Mouse (Mus musculus) kidney, adult 2 months (tissue): ENCODE measurements around the gene Dcbld2.

Experiments
- CTCF ChIP-seq: fragments of 200-500 bp; conservative IDR thresholded peaks from 2 replicates; pipeline ENCODE4 v1.5.1; 2011; ENCODE audit warnings: low read depth, mild to moderate bottlenecking, control low read depth, low read length, moderate library complexity, mixed read lengths; ENCODE audit not compliant: insufficient read depth, insufficient read length
- POLR2A ChIP-seq: fragments of 200-500 bp; IDR thresholded peaks from one replicate; pipeline ENCODE4 v1.6.1; 2011; ENCODE audit warnings: low read depth, low read length, control low read depth

DNA sequence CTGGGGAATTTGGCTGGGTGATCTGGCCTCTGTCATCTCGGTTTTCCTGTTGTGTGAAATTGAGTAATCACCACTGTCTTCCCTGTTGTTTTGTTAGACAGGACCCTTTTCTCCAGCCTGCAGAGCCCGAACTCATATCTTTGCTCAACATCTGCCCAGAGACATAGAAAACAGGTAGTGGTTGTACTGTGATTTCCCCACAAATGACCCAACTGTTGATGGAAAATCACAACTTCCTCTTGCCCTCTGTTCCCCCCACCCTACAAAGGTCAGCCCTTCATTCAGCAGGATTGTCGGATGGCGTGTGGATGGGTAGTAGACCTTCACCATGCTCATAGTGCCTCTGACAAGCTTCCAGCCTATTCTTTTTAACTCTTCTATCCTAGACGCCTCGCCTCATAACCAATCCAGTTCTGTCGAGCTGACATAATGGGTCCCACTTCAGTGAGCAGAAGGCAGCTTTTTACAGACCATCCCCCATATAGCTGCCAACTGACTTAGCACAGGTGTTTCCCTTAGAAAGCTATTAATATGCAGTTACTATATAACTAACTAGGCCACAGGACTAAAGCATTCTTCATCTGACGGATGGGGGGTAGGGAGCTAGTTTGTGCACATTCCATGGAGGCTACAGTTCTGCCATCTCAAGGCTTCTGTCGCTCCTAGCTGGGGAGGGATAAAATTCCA is 73.1 kb downstream of the Dcbld2 start:
- TF ChIP-seq CTCF (no peak), POLR2A (no peak)
